Mouse (Mus musculus) gastrocnemius, adult 8-10 months (tissue): ENCODE data around the gene Olfr578. TPM values are rescaled to one million over a fixed set of nuclear protein-coding genes. Genes with fewer than 3 reads are reported as not detected.

Experiments
- DNase-seq, 2 experiments: peaks; one replicate each; pipeline ENCODE4 v3.0.0; 2022; ENCODE audit warnings: low spot score in 2 of 2
- total RNA-seq, 4 experiments: library from RNA; stranded (reverse); gene quantifications; 2 replicates each; pipeline ENCODE4 v1.2.4; 2022

Olfr578 gene
- not detected for total RNA-seq

GRCm38 (mm10) chr7:102989224-102989623 lies at the start of gene Olfr578:
Olfr578 (minus strand) TSS chr7:102989324.
- no peak for DNase-seq

- DNase-seq = no peak
Measured at GRCm38 (mm10) chr7:103037724-103038123, 48.6 kb upstream of the Olfr578 start, which contains the start of gene Olfr582. Olfr582 (plus strand) TSS chr7:103038024.

GRCm38 (mm10) chr7:102975843-102976242 lies 13.3 kb downstream of the Olfr578 start, which contains the start of gene Olfr577:
Olfr577 (minus strand) TSS chr7:102975943.
- no peak for DNase-seq

- no peak for DNase-seq
Measured at GRCm38 (mm10) chr7:102974399-102974798, 14.7 kb downstream of the Olfr578 start.

- DNase-seq = no peak
Measured at GRCm38 (mm10) chr7:102962360-102962759, 26.8 kb downstream of the Olfr578 start, which contains the start of gene Olfr576. Olfr576 (plus strand) TSS chr7:102962660.

GRCm38 (mm10) chr7:102958593-102958992 lies 30.5 kb downstream of the Olfr578 start, which contains the start of gene Olfr575:
Olfr575 (minus strand) TSS chr7:102958775.
- no peak for DNase-seq

- DNase-seq = no peak
Measured at GRCm38 (mm10) chr7:102958137-102958536, 31.0 kb downstream of the Olfr578 start.

- DNase-seq = no peak
Measured at GRCm38 (mm10) chr7:102950732-102951131, 38.4 kb downstream of the Olfr578 start.

GRCm38 (mm10) chr7:102948167-102948566 lies 41.0 kb downstream of the Olfr578 start, which contains the start of gene Olfr574:
Olfr574 (plus strand) TSS chr7:102948467.
- no peak for DNase-seq

- DNase-seq = no peak
Measured at GRCm38 (mm10) chr7:102943417-102943816, 45.7 kb downstream of the Olfr578 start.

GRCm38 (mm10) chr7:102942475-102942874 lies 46.6 kb downstream of the Olfr578 start, which contains the start of gene Olfr573-ps1:
Olfr573-ps1 (minus strand) TSS chr7:102942575.
- no peak for DNase-seq

Other genes with a start within 250 kb of the Olfr578 start
- not detected for gene Olfr560, start 230.0 kb downstream of the Olfr578 start, total RNA-seq
- under 1 TPM in 3 of 4 experiments, not detected in 1; 0.29 to 0.34 (median 0.32) TPM for gene Olfr78, start 229.9 kb downstream of the Olfr578 start, total RNA-seq
- not detected for gene Olfr561, start 218.1 kb downstream of the Olfr578 start, total RNA-seq
- not detected for gene Olfr564, start 185.8 kb downstream of the Olfr578 start, total RNA-seq
- not detected for gene Olfr566, start 130.6 kb downstream of the Olfr578 start, total RNA-seq
- not detected for gene Olfr568, start 112.2 kb downstream of the Olfr578 start, total RNA-seq
- gene Olfr569, start 98.4 kb downstream of the Olfr578 start, total RNA-seq = not detected
- gene Olfr570, start 94.7 kb downstream of the Olfr578 start, total RNA-seq = not detected
- gene Olfr571, start 71.8 kb downstream of the Olfr578 start, total RNA-seq = not detected
- gene Olfr572, start 64.9 kb downstream of the Olfr578 start, total RNA-seq = not detected
- gene Olfr573-ps1, start 46.7 kb downstream of the Olfr578 start, total RNA-seq = not detected
- gene Olfr574, start 40.9 kb downstream of the Olfr578 start, total RNA-seq = not detected
- not detected for gene Olfr575, start 30.5 kb downstream of the Olfr578 start, total RNA-seq
- not detected for gene Olfr576, start 26.7 kb downstream of the Olfr578 start, total RNA-seq
- gene Olfr577, start 13.4 kb downstream of the Olfr578 start, total RNA-seq = not detected
- gene Olfr582, start 48.7 kb upstream of the Olfr578 start, total RNA-seq = not detected
- gene Olfr583, start 62.0 kb upstream of the Olfr578 start, total RNA-seq = not detected
- not detected for gene Olfr584, start 92.6 kb upstream of the Olfr578 start, total RNA-seq
- gene Olfr585, start 108.4 kb upstream of the Olfr578 start, total RNA-seq = not detected
- gene Olfr586, start 136.3 kb upstream of the Olfr578 start, total RNA-seq = not detected
- not detected for gene Olfr588-ps1, start 151.6 kb upstream of the Olfr578 start, total RNA-seq
- gene Olfr589, start 167.0 kb upstream of the Olfr578 start, total RNA-seq = not detected
- gene Olfr591, start 189.0 kb upstream of the Olfr578 start, total RNA-seq = not detected
- gene Olfr592, start 195.5 kb upstream of the Olfr578 start, total RNA-seq = not detected
- gene Olfr593, start 222.5 kb upstream of the Olfr578 start, total RNA-seq = not detected
- not detected for gene Olfr594, start 227.7 kb upstream of the Olfr578 start, total RNA-seq